Mouse (Mus musculus): Measurements from ENCODE around the gene Olfr522.
"Not testable (repeated sequence)": the region's sequence is repeated elsewhere in the genome, so short reads cannot be mapped to it uniquely, and the experiment has no call there.

Gene Olfr522

GRCm38 (mm10) chr7:140160363-140160762 is 4.2 kb downstream of the Olfr522 start:
- DNase-seq (ENCODE audit: low spot score) = no peak

- DNase-seq (ENCODE audit: low spot score) = no peak
These were observed 10.2 kb downstream of the Olfr522 start, which contains the start of gene Sprn for GRCm38 (mm10) chr7:140154218-140154927. Gene Sprn, minus strand, starts transcription at chr7:140154877.

GRCm38 (mm10) chr7:140153829-140154217 is 10.7 kb downstream of the Olfr522 start:
- no peak for DNase-seq (ENCODE audit: low spot score)

- DNase-seq (ENCODE audit: low spot score) = peak; percentile 41
These were observed 11.2 kb downstream of the Olfr522 start for GRCm38 (mm10) chr7:140153383-140153782.

- DNase-seq (ENCODE audit: low spot score) = no peak
These were observed 20.0 kb downstream of the Olfr522 start for GRCm38 (mm10) chr7:140144550-140144949.

- DNase-seq (ENCODE audit: low spot score) = peak; percentile 52
These were observed 23.2 kb downstream of the Olfr522 start for GRCm38 (mm10) chr7:140141350-140141749.

- no peak for DNase-seq (ENCODE audit: low spot score)
These were observed 26.6 kb downstream of the Olfr522 start for GRCm38 (mm10) chr7:140138021-140138310.

GRCm38 (mm10) chr7:140137135-140138020 is 27.2 kb downstream of the Olfr522 start, which contains the start of gene Mtg1:
Gene Mtg1, plus strand, starts transcription at chr7:140137564.
- DNase-seq (ENCODE audit: low spot score) = peak; percentile 97

GRCm38 (mm10) chr7:140135106-140135770 is 29.3 kb downstream of the Olfr522 start:
- no peak for DNase-seq (ENCODE audit: low spot score)

- not testable (repeated sequence) for DNase-seq (ENCODE audit: low spot score)
These were observed 30.5 kb downstream of the Olfr522 start for GRCm38 (mm10) chr7:140134033-140134432.

- DNase-seq (ENCODE audit: low spot score) = not testable (repeated sequence)
These were observed 32.4 kb downstream of the Olfr522 start for GRCm38 (mm10) chr7:140132184-140132583.

- no peak for DNase-seq (ENCODE audit: low spot score)
These were observed 36.7 kb downstream of the Olfr522 start for GRCm38 (mm10) chr7:140127911-140128310.

GRCm38 (mm10) chr7:140126934-140127333 is 37.6 kb downstream of the Olfr522 start:
- DNase-seq (ENCODE audit: low spot score) = no peak

- DNase-seq (ENCODE audit: low spot score) = no peak
These were observed 38.6 kb downstream of the Olfr522 start for GRCm38 (mm10) chr7:140126022-140126350.

GRCm38 (mm10) chr7:140125278-140126021 is 39.1 kb downstream of the Olfr522 start:
- peak; percentile 96 for DNase-seq (ENCODE audit: low spot score)

- no peak for DNase-seq (ENCODE audit: low spot score)
These were observed 40.2 kb downstream of the Olfr522 start for GRCm38 (mm10) chr7:140124382-140124781.

GRCm38 (mm10) chr7:140122765-140123164 is 41.8 kb downstream of the Olfr522 start:
- DNase-seq (ENCODE audit: low spot score) = no peak

GRCm38 (mm10) chr7:140121338-140121910 is 43.1 kb downstream of the Olfr522 start:
- DNase-seq (ENCODE audit: low spot score) = no peak

- no peak for DNase-seq (ENCODE audit: low spot score)
These were observed 44.1 kb downstream of the Olfr522 start for GRCm38 (mm10) chr7:140120484-140120883.

GRCm38 (mm10) chr7:140116329-140117054 is 48.1 kb downstream of the Olfr522 start, which contains the start of gene Echs1:
Gene Echs1, minus strand, starts transcription at chr7:140116476.
- DNase-seq (ENCODE audit: low spot score) = peak; percentile 92
